Mouse (Mus musculus): ENCODE results near the gene Nfia. TPM values are rescaled to one million over a fixed set of nuclear protein-coding genes. Genes with fewer than 3 reads are reported as not detected.

Nfia gene
- polyA plus RNA-seq, 1 experiment, result 53.0 TPM

DNA sequence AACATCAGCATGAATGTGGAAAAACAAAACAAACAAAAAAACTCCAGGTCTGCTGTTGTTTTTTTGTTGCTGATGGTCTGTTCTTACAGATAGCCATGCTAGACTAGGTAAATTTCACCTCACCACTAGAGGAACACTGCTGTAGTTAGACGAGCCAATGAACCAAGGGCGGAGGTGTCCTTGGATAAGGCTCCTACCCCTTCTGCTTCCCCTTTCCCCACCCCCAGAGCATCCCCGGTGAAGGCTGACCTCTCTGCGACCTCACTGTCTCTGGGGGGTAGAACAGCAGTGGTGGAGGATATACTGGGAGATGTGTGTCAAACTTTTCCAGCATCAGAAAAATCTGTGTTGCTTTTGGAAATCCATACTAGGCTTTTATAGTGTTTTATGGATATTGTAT lies 7.9 kb upstream of the Nfia start:
- Histone ChIP-seq H3K27ac (ENCODE audit: insufficient read depth, low read length) (no peak overlapping the region), H3K4me1 (ENCODE audit: control insufficient read depth, insufficient read depth, low read length) (no peaks in the 10 kb centered on the region), H3K4me3 (ENCODE audit: insufficient read depth, low read length) (no peak overlapping the region)
- TF ChIP-seq CTCF (IDR thresholded peaks at IDR 0.05; ENCODE audit: borderline replicate concordance, insufficient read depth, low read length), result no peak
- no peak for TF ChIP-seq POLR2A (IDR thresholded peaks at IDR 0.05; ENCODE audit: low read depth, low read length)

DNA sequence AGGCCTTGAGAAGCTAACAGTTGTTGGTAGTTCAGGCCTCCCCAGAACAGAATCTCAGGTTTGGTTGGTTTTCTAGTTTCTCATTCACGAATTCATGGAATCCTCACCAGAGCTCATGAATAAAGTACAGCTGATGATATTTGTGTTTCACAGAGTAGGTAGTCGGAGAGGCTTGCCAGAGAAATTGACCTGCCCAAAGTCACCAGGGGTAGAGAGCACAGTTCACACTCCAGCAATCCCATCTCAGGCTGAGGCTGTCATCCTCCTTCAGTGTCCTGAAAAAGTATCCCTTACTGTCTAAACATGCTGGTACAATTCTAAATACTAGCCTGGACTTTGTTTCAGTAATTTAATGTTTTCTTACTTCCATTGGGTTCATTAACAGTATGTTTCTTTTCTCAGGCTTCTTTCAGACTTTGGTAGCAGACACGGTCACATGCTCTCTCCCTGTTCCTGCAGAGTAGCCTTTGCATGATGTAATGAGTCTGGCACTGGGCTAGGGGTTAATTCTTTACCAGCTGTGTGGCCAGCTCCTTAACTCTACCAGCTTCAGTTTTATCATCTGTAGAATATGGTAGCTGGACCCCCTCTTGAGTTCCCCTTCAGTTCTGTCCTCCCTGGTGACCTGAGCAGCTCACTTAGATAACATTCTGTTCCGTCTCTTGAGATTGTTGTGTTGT lies 7.1 kb upstream of the Nfia start:
- no peak for TF ChIP-seq CTCF (IDR thresholded peaks at IDR 0.05; ENCODE audit: borderline replicate concordance, insufficient read depth, low read length)
- no peak for TF ChIP-seq POLR2A (IDR thresholded peaks at IDR 0.05; ENCODE audit: low read depth, low read length)

DNA sequence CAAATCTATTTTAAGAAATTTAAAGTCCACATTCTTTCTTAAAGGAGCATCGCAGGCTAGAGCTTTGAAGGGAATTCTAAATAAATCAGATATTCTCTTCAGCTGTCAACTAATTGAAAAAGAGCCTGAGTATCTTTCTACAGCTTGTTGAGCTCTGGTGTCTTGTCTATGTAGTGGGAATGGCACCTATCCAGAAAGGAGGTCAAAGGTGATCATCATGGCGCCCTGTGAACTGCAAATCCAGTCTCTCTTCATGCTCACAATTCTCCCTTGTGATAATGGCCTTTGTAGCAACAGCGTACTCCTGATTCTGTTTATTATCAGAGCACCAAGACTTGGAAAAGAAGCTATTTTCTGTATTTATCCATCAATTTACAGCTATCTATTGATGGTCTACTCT lies 6.4 kb upstream of the Nfia start:
- TF ChIP-seq CTCF (IDR thresholded peaks at IDR 0.05; ENCODE audit: borderline replicate concordance, insufficient read depth, low read length) (no peak), POLR2A (IDR thresholded peaks at IDR 0.05; ENCODE audit: low read depth, low read length) (no peak)
- Histone ChIP-seq H3K4me3 (ENCODE audit: insufficient read depth, low read length) (no peak overlapping the region), H3K27ac (ENCODE audit: insufficient read depth, low read length) (no peak overlapping the region), H3K4me1 (ENCODE audit: control insufficient read depth, insufficient read depth, low read length) (no peaks in the 10 kb centered on the region)

More for the DNA sequence above, 7.1 kb upstream of the Nfia start:
- H3K4me1 ChIP-seq (ENCODE audit: control insufficient read depth, insufficient read depth, low read length), result no peaks in the 10 kb centered on the region
- H3K27ac ChIP-seq (ENCODE audit: insufficient read depth, low read length), result no peak overlapping the region
- H3K4me3 ChIP-seq (ENCODE audit: insufficient read depth, low read length), result no peak overlapping the region

DNA sequence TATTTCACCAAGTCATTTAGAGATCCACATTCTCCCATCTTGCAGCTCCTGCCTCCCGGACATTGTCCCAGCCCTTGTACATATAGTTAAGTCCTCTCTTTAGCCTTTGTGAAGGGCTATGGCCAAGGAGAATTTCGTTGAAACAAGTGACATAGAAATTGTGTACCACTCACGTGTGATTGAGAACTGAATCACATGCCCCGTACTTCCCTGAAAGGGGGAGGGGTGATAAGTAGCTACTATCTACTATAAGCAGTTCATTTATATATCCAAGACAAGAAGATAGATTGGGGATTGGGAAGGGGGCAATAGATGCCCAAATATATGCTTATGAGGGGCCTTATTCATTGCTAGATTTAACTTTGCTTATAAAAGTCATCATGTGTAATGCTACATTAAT lies 5.5 kb upstream of the Nfia start:
- H3K27ac ChIP-seq (ENCODE audit: insufficient read depth, low read length), result no peak overlapping the region
- H3K4me1 ChIP-seq (ENCODE audit: control insufficient read depth, insufficient read depth, low read length), result no peaks in the 10 kb centered on the region

DNA sequence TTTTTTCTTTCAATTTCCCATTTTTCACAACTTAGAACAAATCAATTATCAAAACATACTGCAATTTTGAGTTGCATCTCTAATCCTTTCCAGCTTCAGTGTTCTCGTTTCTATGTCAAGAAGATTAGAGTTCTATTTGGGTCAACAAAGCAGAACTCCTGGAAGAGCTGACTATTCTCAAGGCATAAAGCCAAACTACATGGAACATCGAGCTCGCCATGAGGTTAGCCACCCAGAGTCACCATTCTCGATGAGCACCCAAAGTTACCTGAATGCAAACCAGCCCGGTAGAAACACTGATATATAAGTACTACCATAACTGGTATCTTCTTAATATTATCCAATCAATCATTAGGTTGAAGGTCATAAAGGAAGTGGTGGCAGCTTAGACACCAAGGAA lies 5.0 kb upstream of the Nfia start:
- TF ChIP-seq CTCF (IDR thresholded peaks at IDR 0.05; ENCODE audit: borderline replicate concordance, insufficient read depth, low read length) (no peak), POLR2A (IDR thresholded peaks at IDR 0.05; ENCODE audit: low read depth, low read length) (no peak)
- H3K27ac ChIP-seq (ENCODE audit: insufficient read depth, low read length), result no peak overlapping the region
- H3K4me3 ChIP-seq (ENCODE audit: insufficient read depth, low read length), result no peak overlapping the region
- no peaks in the 10 kb centered on the region for H3K4me1 ChIP-seq (ENCODE audit: control insufficient read depth, insufficient read depth, low read length)

More for the DNA sequence above, 5.5 kb upstream of the Nfia start:
- TF ChIP-seq CTCF (IDR thresholded peaks at IDR 0.05; ENCODE audit: borderline replicate concordance, insufficient read depth, low read length) (no peak), POLR2A (IDR thresholded peaks at IDR 0.05; ENCODE audit: low read depth, low read length) (no peak)
- H3K4me3 ChIP-seq (ENCODE audit: insufficient read depth, low read length), result no peak overlapping the region

DNA sequence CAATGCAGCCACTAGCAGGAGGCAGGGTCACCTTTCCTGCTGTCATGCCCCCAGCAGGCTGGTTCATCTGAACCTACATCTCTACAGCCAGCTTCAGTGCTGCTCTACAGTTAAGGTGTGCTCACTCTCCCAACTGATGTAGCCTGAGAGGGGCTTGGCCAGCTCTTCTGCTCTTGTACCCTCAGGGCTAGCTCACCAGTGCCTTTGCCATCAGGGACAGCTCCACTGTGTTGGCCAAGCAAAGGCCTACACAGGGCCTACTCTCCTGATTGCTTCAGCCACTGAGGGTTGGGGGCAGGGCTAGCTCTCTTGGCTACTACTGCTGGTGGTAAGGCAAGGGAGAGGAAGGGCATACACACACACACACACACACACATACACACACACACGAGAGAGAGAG lies 2.7 kb upstream of the Nfia start:
- Histone ChIP-seq H3K4me1 (ENCODE audit: control insufficient read depth, insufficient read depth, low read length) (no peaks in the 10 kb centered on the region; the same call in 1 of the 2 replicates), H3K27ac (ENCODE audit: insufficient read depth, low read length) (no peak overlapping the region), H3K4me3 (ENCODE audit: insufficient read depth, low read length) (no peak overlapping the region)
- no peak for TF ChIP-seq CTCF (IDR thresholded peaks at IDR 0.05; ENCODE audit: borderline replicate concordance, insufficient read depth, low read length)
- no peak for TF ChIP-seq POLR2A (IDR thresholded peaks at IDR 0.05; ENCODE audit: low read depth, low read length)

DNA sequence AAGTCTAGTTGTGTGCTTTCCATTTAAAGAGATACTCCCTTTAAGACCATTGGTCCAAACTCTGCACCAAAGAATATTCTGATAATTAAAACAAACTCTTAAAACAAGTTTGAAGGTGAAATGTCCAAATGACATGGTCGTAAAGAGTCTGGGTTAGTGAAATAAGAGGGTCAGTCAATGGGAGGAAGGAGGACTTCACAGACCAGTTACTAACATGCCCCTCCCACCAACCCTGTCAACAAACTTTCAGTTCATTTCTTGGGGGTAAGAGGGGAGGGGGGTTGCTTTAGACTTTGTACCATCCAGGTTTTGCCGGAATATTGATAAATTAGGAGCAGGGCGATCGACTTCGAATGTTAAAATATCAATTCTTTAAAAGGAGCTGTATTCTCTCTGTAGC lies 1.1 kb upstream of the Nfia start:
- peak overlapping the region; percentile 60 for H3K4me3 ChIP-seq (ENCODE audit: insufficient read depth, low read length)
- H3K27ac ChIP-seq (ENCODE audit: insufficient read depth, low read length), result peak overlapping the region; percentile 77
- TF ChIP-seq POLR2A (IDR thresholded peaks at IDR 0.05; ENCODE audit: low read depth, low read length) (no peak), CTCF (IDR thresholded peaks at IDR 0.05; ENCODE audit: borderline replicate concordance, insufficient read depth, low read length) (no peak)
- peaks cover 2% of the 10 kb centered on the region; the same call in 1 of the 2 replicates for H3K4me1 ChIP-seq (ENCODE audit: control insufficient read depth, insufficient read depth, low read length)

DNA sequence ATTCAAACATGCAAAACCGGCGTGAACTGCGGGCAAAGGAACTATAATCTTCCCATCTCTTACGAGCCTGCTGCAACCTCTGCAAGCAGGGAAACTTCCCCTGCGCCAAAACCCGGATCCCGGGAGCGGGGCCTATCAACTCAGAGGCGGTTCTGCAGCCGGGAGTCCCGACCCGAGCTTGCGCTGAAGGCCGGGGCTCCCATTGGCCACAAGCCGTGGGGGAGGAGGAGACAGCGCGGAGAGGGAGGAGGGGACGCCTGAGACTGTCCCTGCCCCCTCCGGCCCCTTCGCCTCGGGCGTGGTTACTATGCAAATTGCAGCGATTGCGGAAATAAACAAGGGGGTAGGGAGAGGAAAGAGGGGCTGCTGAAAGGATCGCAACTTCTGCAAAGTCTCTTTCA lies 450 bp upstream of the Nfia start:
- peaks cover 2% of the 10 kb centered on the region; the same call in 1 of the 2 replicates for H3K4me1 ChIP-seq (ENCODE audit: control insufficient read depth, insufficient read depth, low read length)
- H3K4me3 ChIP-seq (ENCODE audit: insufficient read depth, low read length), result peak overlapping the region; percentile 83
- peak overlapping the region; percentile 97 for H3K27ac ChIP-seq (ENCODE audit: insufficient read depth, low read length)
- TF ChIP-seq CTCF (IDR thresholded peaks at IDR 0.05; ENCODE audit: borderline replicate concordance, insufficient read depth, low read length), result no peak
- TF ChIP-seq POLR2A (IDR thresholded peaks at IDR 0.05; ENCODE audit: low read depth, low read length), result peak; percentile 88

DNA sequence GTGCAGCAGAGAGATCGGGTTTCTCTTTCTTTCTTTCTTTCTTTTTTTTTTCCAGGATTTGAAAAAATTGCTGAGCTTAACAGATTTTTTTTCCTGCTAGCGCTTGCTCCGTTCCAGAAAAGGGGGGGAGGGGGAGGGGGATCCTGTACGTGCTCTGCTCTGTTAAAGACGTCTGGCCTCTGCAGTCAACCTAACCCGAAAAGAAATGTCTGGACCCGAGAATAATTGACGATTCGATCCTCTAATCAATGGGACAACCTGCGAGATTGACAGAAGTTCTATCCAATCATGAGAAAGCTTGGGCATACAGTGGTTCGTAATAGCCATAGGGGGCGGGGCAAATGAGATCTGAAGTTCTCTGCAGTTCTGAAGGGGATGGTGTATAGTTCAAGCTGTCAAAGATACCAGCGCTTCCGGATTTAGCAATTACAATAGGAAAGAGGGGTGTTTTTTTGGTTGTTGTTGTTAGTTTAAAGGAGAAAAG lies 618 bp downstream of the Nfia start:
- Histone ChIP-seq H3K4me1 (ENCODE audit: control insufficient read depth, insufficient read depth, low read length) (peaks cover 2% of the 10 kb centered on the region; the same call in 1 of the 2 replicates), H3K27ac (ENCODE audit: insufficient read depth, low read length) (peak overlapping the region; percentile 97), H3K4me3 (ENCODE audit: insufficient read depth, low read length) (peak overlapping the region; percentile 28; the same call in 1 of the 2 replicates)

DNA sequence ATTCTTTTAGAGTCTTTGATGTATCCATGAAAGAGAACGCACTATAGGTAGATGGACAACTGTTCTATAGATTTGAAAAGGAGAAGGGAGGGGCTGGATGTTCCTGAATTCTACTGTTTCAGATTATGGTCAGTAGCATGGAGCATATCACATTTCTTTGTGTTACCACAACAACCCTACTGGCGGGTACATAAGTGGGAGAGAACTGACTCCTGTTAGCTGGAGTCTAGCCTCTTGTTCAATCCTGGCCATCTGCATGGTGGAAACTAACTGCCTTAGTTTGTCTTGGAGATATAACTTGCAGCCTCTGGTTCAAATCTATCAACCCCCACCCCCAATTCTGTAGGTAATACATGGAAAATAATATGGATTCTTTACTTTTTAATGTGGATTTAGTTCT lies 1.3 kb downstream of the Nfia start:
- TF ChIP-seq CTCF (IDR thresholded peaks at IDR 0.05; ENCODE audit: borderline replicate concordance, insufficient read depth, low read length), result no peak
- TF ChIP-seq POLR2A (IDR thresholded peaks at IDR 0.05; ENCODE audit: low read depth, low read length), result no peak
- peak overlapping the region; percentile 57 for H3K27ac ChIP-seq (ENCODE audit: insufficient read depth, low read length)
- H3K4me1 ChIP-seq (ENCODE audit: control insufficient read depth, insufficient read depth, low read length), result peaks cover 2% of the 10 kb centered on the region; the same call in 1 of the 2 replicates
- no peak overlapping the region; the same call in 1 of the 2 replicates for H3K4me3 ChIP-seq (ENCODE audit: insufficient read depth, low read length)

More for the DNA sequence above, 618 bp downstream of the Nfia start:
- TF ChIP-seq CTCF (IDR thresholded peaks at IDR 0.05; ENCODE audit: borderline replicate concordance, insufficient read depth, low read length), result no peak
- peak; percentile 35; the same call in 1 of the 2 replicates for TF ChIP-seq POLR2A (IDR thresholded peaks at IDR 0.05; ENCODE audit: low read depth, low read length)

Data from embryonic fibroblast, embryonic 13.5 days (primary cell).